ENCODE assay signal across 13 mouse cellular contexts in genomic region chr5:127310318-127311004, GRCm38 (mm10).
DNase-seq lines count a peak whose midpoint lies in the region; ATAC-seq lines count a peak whose summit lies in the region.
"Had no signal": no experiment of that assay in that cellular context is flagged by ENCODE, and none has a peak within 500 bp of the region (broad histone marks: within the 10 kb centered on the region; RNA-seq: fewer than 3 reads in every experiment).

No protein-coding gene starts in this region.

- WGBS in neural tube, embryonic 15.5 days = 43% methylated on average over 14 of the region's 14 CpGs
- WGBS in lung, embryonic 15.5 days = 14% methylated on average over 14 of the region's 14 CpGs

- no peak overlapping the region for H3K4me2 ChIP-seq in neural tube, embryonic 15.5 days
- no peak overlapping the region for H3K4me2 ChIP-seq in lung, embryonic 15.5 days
- H3K4me2 ChIP-seq: liver, embryonic 13.5 days had no signal

- no peaks in the 10 kb centered on the region for H3K9me3 ChIP-seq in neural tube, embryonic 15.5 days (replicated peaks)
- H3K9me3 ChIP-seq in lung, embryonic 15.5 days = no peaks in the 10 kb centered on the region
- H3K9me3 ChIP-seq: liver, embryonic 13.5 days had no signal

- no peak overlapping the region for H3K9ac ChIP-seq in neural tube, embryonic 15.5 days (replicated peaks)
- no peak overlapping the region for H3K9ac ChIP-seq in lung, embryonic 15.5 days
- H3K9ac ChIP-seq: liver, embryonic 13.5 days had no signal

- peak; percentile 21 for DNase-seq in gastrocnemius, adult 18-20 months (ENCODE audit: low spot score)
- DNase-seq in gastrocnemius, adult 8-10 months (ENCODE audit: low spot score in 2 of 2) = no peak
- DNase-seq in neural tube, embryonic 10.5 days (ENCODE audit: extremely low spot score, low spot score) = peak; percentile 55
- peak; percentile 63 for DNase-seq in yolk sac, embryonic 10.5 days (ENCODE audit: low spot score)
- DNase-seq in T-cell, adult 2 months (ENCODE audit: low spot score) = no peak
- no peak for DNase-seq in cerebellum, adult 8-10 months
- DNase-seq: kidney, adult 9 months; liver, embryonic 13.5 days; right cerebral cortex, postnatal 4 days had no signal

- H3K27me3 ChIP-seq in neural tube, embryonic 15.5 days (replicated peaks) = no peaks in the 10 kb centered on the region
- no peaks in the 10 kb centered on the region for H3K27me3 ChIP-seq in lung, embryonic 15.5 days
- H3K27me3 ChIP-seq: liver, embryonic 13.5 days had no signal

- H3K4me3 ChIP-seq in neural tube, embryonic 15.5 days (replicated peaks) = no peak overlapping the region
- no peak overlapping the region for H3K4me3 ChIP-seq in lung, embryonic 15.5 days
- H3K4me3 ChIP-seq: liver, embryonic 13.5 days had no signal

- no peaks in the 10 kb centered on the region for H3K4me1 ChIP-seq in neural tube, embryonic 15.5 days
- peaks cover 16% of the 10 kb centered on the region for H3K4me1 ChIP-seq in lung, embryonic 15.5 days
- H3K4me1 ChIP-seq: liver, embryonic 13.5 days had no signal

- no peak overlapping the region for H3K27ac ChIP-seq in neural tube, embryonic 15.5 days (replicated peaks)
- H3K27ac ChIP-seq in lung, embryonic 15.5 days = peak overlapping the region; percentile 84
- H3K27ac ChIP-seq: liver, embryonic 13.5 days had no signal

- no peak for ATAC-seq in neural tube, embryonic 15.5 days (ENCODE audit: low FRiP score)
- ATAC-seq in lung, embryonic 15.5 days (ENCODE audit: borderline replicate concordance, extremely low read depth, low FRiP score, low TSS enrichment) = peak; percentile 93
- ATAC-seq: activated CD4-positive, CD25-positive, alpha-beta regulatory T cell, adult 4 months had no signal

- no peaks in the 10 kb centered on the region for H3K36me3 ChIP-seq in neural tube, embryonic 15.5 days
- H3K36me3 ChIP-seq in lung, embryonic 15.5 days = no peaks in the 10 kb centered on the region
- H3K36me3 ChIP-seq: G1E; liver, embryonic 13.5 days had no signal

Comparison
In these comparisons a context has a peak if more than half of its experiments do, and no peak if none do; other contexts are left out.
1. DNase-seq: peak in gastrocnemius, adult 18-20 months (single experiment), neural tube, embryonic 10.5 days (single experiment) and yolk sac, embryonic 10.5 days (single experiment); none in gastrocnemius, adult 8-10 months (0 of 2), T-cell, adult 2 months (single experiment) and cerebellum, adult 8-10 months (single experiment).